Comparison of ENCODE assay signal across 8 mouse cellular contexts in the genomic region with DNA sequence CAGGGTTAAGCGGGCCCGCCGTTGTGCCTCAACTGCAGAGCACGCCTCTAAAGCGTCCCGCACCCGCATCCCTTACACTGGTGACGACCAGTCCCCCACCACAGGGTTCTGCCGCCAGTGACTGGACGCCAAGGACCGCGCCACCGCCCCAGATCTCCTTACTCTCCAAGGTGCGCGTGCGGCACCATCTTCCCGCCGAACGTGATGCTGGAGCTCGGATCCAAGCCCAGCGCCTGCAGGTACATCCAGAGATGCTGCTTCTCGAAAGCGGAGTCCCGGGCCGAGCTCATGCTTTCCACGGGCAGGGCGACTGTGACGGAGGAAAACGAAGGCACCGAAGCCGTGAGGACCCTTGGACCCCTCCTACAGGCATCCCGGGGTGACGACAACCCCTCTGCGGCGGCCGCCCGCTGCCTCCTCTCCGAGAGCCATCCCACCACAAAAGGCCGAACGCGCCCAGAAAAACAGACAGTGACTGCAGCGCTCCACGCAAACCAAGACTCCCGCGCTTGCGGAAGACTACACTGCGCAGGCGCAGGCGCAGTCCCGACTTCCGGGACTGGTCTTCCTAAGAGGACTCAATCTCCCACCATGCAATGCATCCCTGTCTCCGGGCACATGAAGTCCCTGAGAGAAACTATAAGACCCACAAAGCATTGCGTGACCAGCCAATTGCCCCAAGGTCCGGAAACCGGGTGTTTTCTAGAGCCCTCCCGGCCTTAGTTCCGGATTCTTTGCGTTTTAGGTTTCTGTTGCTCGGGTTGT. TPM values are rescaled to one million over a fixed set of nuclear protein-coding genes. Genes with fewer than 3 reads are reported as not detected.
DNase-seq lines count a peak whose midpoint lies in the region; ATAC-seq and TF ChIP-seq lines count a peak whose summit lies in the region.

A gene (minus strand): TSS at position 532 of the 765 bp plus-strand sequence.

- peak; percentile 93 for DNase-seq in 3134 (ENCODE audit: extremely low read depth, insufficient read length, low spot score)
- DNase-seq in adrenal gland, postnatal 36 days, result peak; percentile 93
- DNase-seq in heart, adult 18-20 months, result peak; percentile 91 to 97
- DNase-seq in kidney, adult 2 months, result peak; percentile 98
- peak; percentile 89 to 97 for DNase-seq in spleen, adult 2 months (ENCODE audit: low read depth in 1 of 2, low spot score in 2 of 2)

- H3K27me3 ChIP-seq in embryonic facial prominence, embryonic 13.5 days, result no peaks in the 10 kb centered on the region
- no peaks in the 10 kb centered on the region for H3K27me3 ChIP-seq in kidney, adult 2 months (replicated peaks; ENCODE audit: control insufficient read depth, insufficient read depth, low read length)
- no peaks in the 10 kb centered on the region for H3K27me3 ChIP-seq in limb, embryonic 12.5 days
- no peaks in the 10 kb centered on the region for H3K27me3 ChIP-seq in midbrain, embryonic 15.5 days (replicated peaks)
- H3K27me3 ChIP-seq in spleen, adult 2 months (ENCODE audit: control insufficient read depth, insufficient read depth, low read length), result no peaks in the 10 kb centered on the region

- peak within 1 kb of the TSS; percentile 88 for H3K9ac ChIP-seq in embryonic facial prominence, embryonic 13.5 days
- H3K9ac ChIP-seq in limb, embryonic 12.5 days (replicated peaks), result peak within 1 kb of the TSS; percentile 88
- H3K9ac ChIP-seq in midbrain, embryonic 15.5 days, result peak within 1 kb of the TSS; percentile 60

- peak within 1 kb of the TSS; percentile 79 for H3K4me2 ChIP-seq in embryonic facial prominence, embryonic 13.5 days
- peak within 1 kb of the TSS; percentile 79 for H3K4me2 ChIP-seq in limb, embryonic 12.5 days
- H3K4me2 ChIP-seq in midbrain, embryonic 15.5 days, result peak within 1 kb of the TSS; percentile 93

- H3K4me3 ChIP-seq in embryonic facial prominence, embryonic 13.5 days, result peak within 1 kb of the TSS; percentile 93
- H3K4me3 ChIP-seq in kidney, adult 2 months (ENCODE audit: insufficient read depth, low read depth, low read length), result peak within 1 kb of the TSS; percentile 89
- H3K4me3 ChIP-seq in limb, embryonic 12.5 days (replicated peaks), result peak within 1 kb of the TSS; percentile 90
- H3K4me3 ChIP-seq in midbrain, embryonic 15.5 days, result peak within 1 kb of the TSS; percentile 75
- peak within 1 kb of the TSS; percentile 91 for H3K4me3 ChIP-seq in spleen, adult 2 months (ENCODE audit: extremely low read depth, insufficient read depth, insufficient read length)

- under 1% methylated on average over 59 of the region's 59 CpGs for WGBS in embryonic facial prominence, embryonic 13.5 days
- WGBS in kidney, adult 2 months, result under 1% methylated on average over 59 of the region's 59 CpGs
- under 1% methylated on average over 59 of the region's 59 CpGs for WGBS in limb, embryonic 12.5 days
- WGBS in midbrain, embryonic 15.5 days, result under 1% methylated on average over 59 of the region's 59 CpGs
- under 1% methylated on average over 59 of the region's 59 CpGs for WGBS in spleen, adult 2 months

- ATAC-seq in embryonic facial prominence, embryonic 13.5 days (ENCODE audit: insufficient number of reproducible peaks, insufficient read depth, low FRiP score, low TSS enrichment, low read depth), result peak; percentile 99
- ATAC-seq in limb, embryonic 12.5 days (ENCODE audit: insufficient number of reproducible peaks, insufficient read depth, low FRiP score, low TSS enrichment, low read depth), result peak; percentile 99
- ATAC-seq in midbrain, embryonic 15.5 days (replicated peaks), result peak; percentile 100

- no peak for TF ChIP-seq POLR2A in kidney, adult 2 months (IDR thresholded peaks at IDR 0.05; ENCODE audit: low read depth, low read length)
- TF ChIP-seq POLR2A in spleen, adult 2 months (IDR thresholded peaks at IDR 0.05; ENCODE audit: low read depth, low read length), result no peak; the same call in 1 of the 2 replicates

- H3K36me3 ChIP-seq in embryonic facial prominence, embryonic 13.5 days, result peaks cover under 1% of the 10 kb centered on the region
- H3K36me3 ChIP-seq in kidney, adult 2 months (ENCODE audit: control insufficient read depth, insufficient read depth, low read length), result no peaks in the 10 kb centered on the region
- H3K36me3 ChIP-seq in limb, embryonic 12.5 days, result peaks cover 9% of the 10 kb centered on the region; the same call in 1 of the 2 replicates
- H3K36me3 ChIP-seq in midbrain, embryonic 15.5 days (replicated peaks), result no peaks in the 10 kb centered on the region
- H3K36me3 ChIP-seq in spleen, adult 2 months (ENCODE audit: control insufficient read depth, insufficient read depth, low read length), result no peaks in the 10 kb centered on the region; the same call in 1 of the 2 replicates

- TF ChIP-seq CTCF in kidney, adult 2 months (conservative IDR thresholded peaks at IDR 0.05; ENCODE audit: insufficient read depth, insufficient read length, low read depth, low read length), result no peak
- no peak for TF ChIP-seq CTCF in spleen, adult 2 months (IDR thresholded peaks at IDR 0.05; ENCODE audit: extremely low read depth, insufficient read depth, insufficient read length, insufficient replicate concordance)

- H3K27ac ChIP-seq in embryonic facial prominence, embryonic 13.5 days, result peak within 1 kb of the TSS; percentile 86
- peak within 1 kb of the TSS; percentile 62; the same call in 1 of the 2 replicates for H3K27ac ChIP-seq in kidney, adult 2 months (ENCODE audit: insufficient read depth, low read depth, low read length)
- peak within 1 kb of the TSS; percentile 75 for H3K27ac ChIP-seq in limb, embryonic 12.5 days
- peak within 1 kb of the TSS; percentile 60 for H3K27ac ChIP-seq in midbrain, embryonic 15.5 days
- H3K27ac ChIP-seq in spleen, adult 2 months (ENCODE audit: insufficient read depth, low read length), result peak within 1 kb of the TSS; percentile 77

- H3K4me1 ChIP-seq in embryonic facial prominence, embryonic 13.5 days, result peaks cover 10% of the 10 kb centered on the region
- no peaks in the 10 kb centered on the region for H3K4me1 ChIP-seq in kidney, adult 2 months (ENCODE audit: control insufficient read depth, insufficient read depth, low read length)
- peaks cover 10% of the 10 kb centered on the region for H3K4me1 ChIP-seq in limb, embryonic 12.5 days (replicated peaks)
- H3K4me1 ChIP-seq in midbrain, embryonic 15.5 days, result peaks cover 19% of the 10 kb centered on the region
- no peaks in the 10 kb centered on the region for H3K4me1 ChIP-seq in spleen, adult 2 months (ENCODE audit: control insufficient read depth, insufficient read depth, insufficient read length)

- H3K9me3 ChIP-seq in embryonic facial prominence, embryonic 13.5 days, result no peaks in the 10 kb centered on the region
- H3K9me3 ChIP-seq in limb, embryonic 12.5 days, result no peaks in the 10 kb centered on the region
- no peaks in the 10 kb centered on the region for H3K9me3 ChIP-seq in midbrain, embryonic 15.5 days

RNA-seq across cellular contexts. Expression of the gene that starts here (rescaled TPM):
- total RNA-seq in adrenal gland, postnatal 36 days (2021), result 10 to 100 TPM; 10.2 to 12.2 TPM
- 15.1 and 15.7 TPM in 2 replicates for polyA plus RNA-seq in embryonic facial prominence, embryonic 13.5 days (2015; fragmentation: Nextera tagmentation; extraction: Ambion mirVana)
- total RNA-seq in heart, adult 18-20 months (2021), result 1 to 10 TPM; 5.6 to 7.6 TPM
- polyA plus RNA-seq in kidney, adult 2 months (2012; rRNA removed), result 2.8 and 3.2 TPM in 2 replicates
- polyA plus RNA-seq in limb, embryonic 12.5 days (2016; fragmentation: Nextera tagmentation; extraction: Ambion mirVana), result 24.0 and 25.5 TPM in 2 replicates
- polyA plus RNA-seq in midbrain, embryonic 15.5 days (2015; fragmentation: Nextera tagmentation; extraction: Ambion mirVana), result 5.9 and 6.7 TPM in 2 replicates
- polyA plus RNA-seq in spleen, adult 2 months (2012; rRNA removed), result 8.8 and 14.3 TPM in 2 replicates

Comparison
In these comparisons a context has a peak if more than half of its experiments do, and no peak if none do; other contexts are left out.
1. Peak in every context shown above with its lines: DNase-seq, ATAC-seq, H3K4me3 ChIP-seq and H3K27ac ChIP-seq.